Mouse (Mus musculus) kidney, postnatal 36 days (tissue): ENCODE data around the gene Tpra1.

Source experiments
- DNase-seq, 2 experiments: peaks; one replicate each; pipeline ENCODE4 v3.0.0; 2021 to 2022; ENCODE audit warnings: mixed read lengths in 2 of 2

The Tpra1 gene

DNA sequence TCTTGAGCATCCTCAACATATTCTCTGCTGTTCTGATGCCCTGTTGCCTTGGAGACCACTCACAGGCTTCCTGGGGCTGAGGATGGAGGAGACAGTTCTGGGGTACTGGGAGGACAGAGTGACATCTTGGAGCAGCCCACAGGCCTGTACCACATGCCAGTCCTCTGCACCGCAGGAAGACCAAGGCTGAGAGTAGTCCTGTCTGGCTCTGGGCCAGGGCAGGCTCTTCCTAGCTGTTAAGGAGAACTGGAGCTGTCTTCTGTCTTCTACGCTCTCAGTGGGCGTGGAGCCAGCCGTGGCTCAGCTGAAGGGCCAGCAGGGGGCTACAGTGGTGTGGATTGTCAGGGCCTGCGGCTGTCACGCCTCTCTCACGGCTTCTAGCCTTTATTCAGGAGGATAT lies 57.8 kb downstream of the Tpra1 start:
- peak in 1 of 2 experiments; percentile 42 for DNase-seq

DNA sequence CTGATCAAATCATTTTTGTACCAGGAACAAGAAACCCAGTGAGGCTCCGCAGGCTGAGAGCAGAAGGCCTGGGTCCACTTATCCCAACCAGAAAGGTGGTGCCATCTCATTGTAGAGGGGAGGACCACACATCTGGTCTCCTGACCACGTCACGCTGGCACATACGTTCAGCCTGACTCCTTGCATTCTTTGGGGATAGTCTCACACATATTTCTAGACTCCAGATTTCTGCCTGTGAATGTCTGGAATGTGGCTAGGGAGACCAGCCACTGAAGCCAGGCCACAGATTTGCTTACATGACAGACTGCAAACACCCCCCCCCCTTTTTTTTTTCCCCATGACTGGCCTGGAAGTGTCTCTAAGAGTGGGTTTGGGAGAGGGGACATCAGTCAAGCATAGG lies 58.9 kb downstream of the Tpra1 start:
- no peak for DNase-seq
